ENCODE assay signal across 8 mouse cellular contexts in genomic region chr7:141194409-141194808, GRCm38 (mm10). TPM values are rescaled to one million over a fixed set of nuclear protein-coding genes. Genes with fewer than 3 reads are reported as not detected.
A peak's percentile ranks its signal among the peaks of the same experiment; 100 is the strongest.
DNase-seq lines count a peak whose midpoint lies in the region; ATAC-seq and TF ChIP-seq lines count a peak whose summit lies in the region.

No protein-coding gene starts in this region.

- H3K36me3 ChIP-seq in embryonic facial prominence, embryonic 12.5 days = peaks cover 28% of the 10 kb centered on the region
- peaks cover 18% of the 10 kb centered on the region for H3K36me3 ChIP-seq in intestine, embryonic 15.5 days
- peaks cover 32% of the 10 kb centered on the region for H3K36me3 ChIP-seq in neural tube, embryonic 13.5 days

- peaks cover 21% of the 10 kb centered on the region for H3K4me1 ChIP-seq in embryonic facial prominence, embryonic 12.5 days
- peaks cover 17% of the 10 kb centered on the region for H3K4me1 ChIP-seq in intestine, embryonic 15.5 days (replicated peaks)
- peaks cover 33% of the 10 kb centered on the region for H3K4me1 ChIP-seq in neural tube, embryonic 13.5 days (replicated peaks)

- H3K27me3 ChIP-seq in embryonic facial prominence, embryonic 12.5 days = no peaks in the 10 kb centered on the region
- no peaks in the 10 kb centered on the region for H3K27me3 ChIP-seq in intestine, embryonic 15.5 days (replicated peaks)
- no peaks in the 10 kb centered on the region for H3K27me3 ChIP-seq in neural tube, embryonic 13.5 days

- no peak for DNase-seq in left cerebral cortex, adult 2 months (ENCODE audit: extremely low spot score in 1 of 2, low spot score in 2 of 2)
- DNase-seq in left cerebral cortex, postnatal 25 days (ENCODE audit: low spot score in 2 of 2) = no peak
- no peak for DNase-seq in spleen, adult 12 weeks (ENCODE audit: low spot score)
- no peak for DNase-seq in urinary bladder, adult 2 months (ENCODE audit: low spot score)
- no peak for DNase-seq in left cerebral cortex, adult 8-10 months (ENCODE audit: low spot score in 2 of 2)

- under 1% methylated on average over 23 of the region's 23 CpGs for WGBS in embryonic facial prominence, embryonic 12.5 days
- under 1% methylated on average over 23 of the region's 23 CpGs for WGBS in intestine, embryonic 15.5 days
- under 1% methylated on average over 23 of the region's 23 CpGs for WGBS in neural tube, embryonic 13.5 days

- H3K4me3 ChIP-seq in left cerebral cortex, adult 2 months = peak overlapping the region; percentile 82
- H3K4me3 ChIP-seq in embryonic facial prominence, embryonic 12.5 days = peak overlapping the region; percentile 89
- H3K4me3 ChIP-seq in intestine, embryonic 15.5 days (replicated peaks) = peak overlapping the region; percentile 94
- peak overlapping the region; percentile 83 for H3K4me3 ChIP-seq in neural tube, embryonic 13.5 days

- no peaks in the 10 kb centered on the region for H3K9me3 ChIP-seq in embryonic facial prominence, embryonic 12.5 days
- no peaks in the 10 kb centered on the region for H3K9me3 ChIP-seq in intestine, embryonic 15.5 days
- H3K9me3 ChIP-seq in neural tube, embryonic 13.5 days = no peaks in the 10 kb centered on the region

- peak overlapping the region; percentile 80 for H3K27ac ChIP-seq in left cerebral cortex, adult 2 months
- peak overlapping the region; percentile 72 for H3K27ac ChIP-seq in embryonic facial prominence, embryonic 12.5 days
- peak overlapping the region; percentile 88 for H3K27ac ChIP-seq in intestine, embryonic 15.5 days
- peak overlapping the region; percentile 87 for H3K27ac ChIP-seq in neural tube, embryonic 13.5 days (replicated peaks)

- H3K4me2 ChIP-seq in embryonic facial prominence, embryonic 12.5 days (replicated peaks) = peak overlapping the region; percentile 95
- H3K4me2 ChIP-seq in intestine, embryonic 15.5 days (replicated peaks) = peak overlapping the region; percentile 97
- peak overlapping the region; percentile 98 for H3K4me2 ChIP-seq in neural tube, embryonic 13.5 days

- no peak for TF ChIP-seq CTCF in left cerebral cortex, adult 2 months (IDR thresholded peaks at IDR 0.05)

- intact Hi-C loops in left cerebral cortex, adult 2 months (cut with DNase I) = loop anchor here (2.0 kb wide), 1 partner anchor 26 kb away; no protein-coding TSS in a partner anchor
- intact Hi-C loops in left cerebral cortex, postnatal 25 days (cut with DNase I) = no loop called here

- peak overlapping the region; percentile 55 for H3K9ac ChIP-seq in embryonic facial prominence, embryonic 12.5 days
- H3K9ac ChIP-seq in intestine, embryonic 15.5 days = peak overlapping the region; percentile 51
- H3K9ac ChIP-seq in neural tube, embryonic 13.5 days = peak overlapping the region; percentile 71

- no peak; the same call in 1 of the 2 replicates for ATAC-seq in embryonic facial prominence, embryonic 12.5 days (ENCODE audit: insufficient number of reproducible peaks, insufficient read depth, low FRiP score, low TSS enrichment)
- no peak for ATAC-seq in intestine, embryonic 15.5 days
- ATAC-seq in neural tube, embryonic 13.5 days (ENCODE audit: low read depth) = no peak; the same call in 1 of the 2 replicates

RNA-seq across cellular contexts. Expression of gene Lrrc56, which starts 0.5 kb away (rescaled TPM):
- total RNA-seq in left cerebral cortex, adult 2 months (2021) = 1 to 10 TPM; 3.9 to 5.0 TPM
- total RNA-seq in left cerebral cortex, postnatal 25 days (2021) = 1 to 10 TPM; 3.1 to 4.4 TPM
- 12.1 and 13.4 TPM in 2 replicates for polyA plus RNA-seq in embryonic facial prominence, embryonic 12.5 days (2016; fragmentation: Nextera tagmentation; extraction: Ambion mirVana)
- polyA plus RNA-seq in intestine, embryonic 15.5 days (2015; fragmentation: Nextera tagmentation; extraction: Ambion mirVana) = 5.1 and 5.4 TPM in 2 replicates
- polyA plus RNA-seq in neural tube, embryonic 13.5 days (2015; fragmentation: Nextera tagmentation; extraction: Ambion mirVana) = 7.6 and 9.0 TPM in 2 replicates
- polyA plus RNA-seq in urinary bladder, adult 2 months (2012; rRNA removed) = 5.2 and 5.8 TPM in 2 replicates
- 1 to 10 TPM; 3.5 to 5.7 (median 5.3) TPM for total RNA-seq in left cerebral cortex, adult 8-10 months (2022)

RNA-seq across cellular contexts. Expression of gene Hras, which starts 0.6 kb away (rescaled TPM):
- 100 to 1,000 TPM; 219 to 244 TPM for total RNA-seq in left cerebral cortex, adult 2 months (2021)
- 100 to 1,000 TPM; 279 to 287 TPM for total RNA-seq in left cerebral cortex, postnatal 25 days (2021)
- 91.0 and 111 TPM in 2 replicates for polyA plus RNA-seq in embryonic facial prominence, embryonic 12.5 days (2016; fragmentation: Nextera tagmentation; extraction: Ambion mirVana)
- polyA plus RNA-seq in intestine, embryonic 15.5 days (2015; fragmentation: Nextera tagmentation; extraction: Ambion mirVana) = 92.9 and 107 TPM in 2 replicates
- polyA plus RNA-seq in neural tube, embryonic 13.5 days (2015; fragmentation: Nextera tagmentation; extraction: Ambion mirVana) = 130 and 139 TPM in 2 replicates
- polyA plus RNA-seq in urinary bladder, adult 2 months (2012; rRNA removed) = 114 and 129 TPM in 2 replicates
- 100 to 1,000 TPM; 226 to 267 (median 258) TPM for total RNA-seq in left cerebral cortex, adult 8-10 months (2022)

RNA-seq across cellular contexts. Expression of gene Lmntd2, which starts 19.5 kb away (rescaled TPM):
- total RNA-seq in left cerebral cortex, adult 2 months (2021) = not detected
- not detected for total RNA-seq in left cerebral cortex, postnatal 25 days (2021)
- 3.9 TPM in 2 replicates for polyA plus RNA-seq in embryonic facial prominence, embryonic 12.5 days (2016; fragmentation: Nextera tagmentation; extraction: Ambion mirVana)
- polyA plus RNA-seq in intestine, embryonic 15.5 days (2015; fragmentation: Nextera tagmentation; extraction: Ambion mirVana) = 3.5 and 3.6 TPM in 2 replicates
- polyA plus RNA-seq in neural tube, embryonic 13.5 days (2015; fragmentation: Nextera tagmentation; extraction: Ambion mirVana) = 1.3 and 1.5 TPM in 2 replicates
- 8.4 and 11.6 TPM in 2 replicates for polyA plus RNA-seq in urinary bladder, adult 2 months (2012; rRNA removed)
- total RNA-seq in left cerebral cortex, adult 8-10 months (2022) = under 1 TPM in 2 of 4 experiments, not detected in 2; 0.17 to 0.25 TPM

RNA-seq across cellular contexts. Expression of gene Rassf7, which starts 21.3 kb away (rescaled TPM):
- total RNA-seq in left cerebral cortex, adult 2 months (2021) = 1 to 10 TPM in 1 of 2 experiments, under 1 TPM in 1; 0.94 to 1.3 TPM
- total RNA-seq in left cerebral cortex, postnatal 25 days (2021) = 1 to 10 TPM in 1 of 2 experiments, under 1 TPM in 1; 0.78 to 1.5 TPM
- 38.6 and 42.3 TPM in 2 replicates for polyA plus RNA-seq in embryonic facial prominence, embryonic 12.5 days (2016; fragmentation: Nextera tagmentation; extraction: Ambion mirVana)
- polyA plus RNA-seq in intestine, embryonic 15.5 days (2015; fragmentation: Nextera tagmentation; extraction: Ambion mirVana) = 63.7 and 70.0 TPM in 2 replicates
- polyA plus RNA-seq in neural tube, embryonic 13.5 days (2015; fragmentation: Nextera tagmentation; extraction: Ambion mirVana) = 29.8 and 31.7 TPM in 2 replicates
- polyA plus RNA-seq in urinary bladder, adult 2 months (2012; rRNA removed) = 97.6 and 157 TPM in 2 replicates
- total RNA-seq in left cerebral cortex, adult 8-10 months (2022) = 1 to 10 TPM in 3 of 4 experiments, under 1 TPM in 1; 0.89 to 2.7 (median 2.4) TPM

RNA-seq across cellular contexts. Expression of gene Rnh1, which starts 21.8 kb away (rescaled TPM):
- total RNA-seq in left cerebral cortex, adult 2 months (2021) = 10 to 100 TPM; 36.5 to 37.3 TPM
- 10 to 100 TPM; 30.5 to 32.9 TPM for total RNA-seq in left cerebral cortex, postnatal 25 days (2021)
- 87.9 and 88.1 TPM in 2 replicates for polyA plus RNA-seq in embryonic facial prominence, embryonic 12.5 days (2016; fragmentation: Nextera tagmentation; extraction: Ambion mirVana)
- 123 and 155 TPM in 2 replicates for polyA plus RNA-seq in intestine, embryonic 15.5 days (2015; fragmentation: Nextera tagmentation; extraction: Ambion mirVana)
- 52.4 and 57.5 TPM in 2 replicates for polyA plus RNA-seq in neural tube, embryonic 13.5 days (2015; fragmentation: Nextera tagmentation; extraction: Ambion mirVana)
- polyA plus RNA-seq in urinary bladder, adult 2 months (2012; rRNA removed) = 126 and 135 TPM in 2 replicates
- 10 to 100 TPM; 41.0 to 52.8 (median 44.8) TPM for total RNA-seq in left cerebral cortex, adult 8-10 months (2022)
